Mouse (Mus musculus): ENCODE data around the gene Brk1.

- TF ChIP-seq CHD2 (IDR thresholded peaks at IDR 0.05; ENCODE audit: low read depth, low read length) = no peak
- TF ChIP-seq ZC3H11A (IDR thresholded peaks at IDR 0.05; ENCODE audit: borderline replicate concordance, low read depth, low read length) = no peak
Measured at GRCm38 (mm10) chr6:113632863-113633262, 28.3 kb downstream of the Brk1 start.

Data from ES-E14 (cell line).